Mouse (Mus musculus) kidney, adult 2 months (tissue): Measurements from ENCODE around the gene Col6a2.

Source experiments
- CTCF ChIP-seq: fragments of 200-500 bp; conservative IDR thresholded peaks from 2 replicates; pipeline ENCODE4 v1.5.1; 2011; ENCODE audit warnings: low read depth, mild to moderate bottlenecking, control low read depth, low read length, moderate library complexity, mixed read lengths; ENCODE audit not compliant: insufficient read depth, insufficient read length
- POLR2A ChIP-seq: fragments of 200-500 bp; IDR thresholded peaks from one replicate; pipeline ENCODE4 v1.6.1; 2011; ENCODE audit warnings: low read depth, low read length, control low read depth

GRCm38 (mm10) chr10:76623734-76624133 is 304 bp upstream of the Col6a2 start:
- TF ChIP-seq POLR2A (no peak), CTCF (no peak)
